Mouse (Mus musculus): ENCODE data around the gene Ntn3. TPM values are rescaled to one million over a fixed set of nuclear protein-coding genes. Genes with fewer than 3 reads are reported as not detected.

The Ntn3 gene
- polyA plus RNA-seq, 1 experiment from 2014 or later = 2.8 TPM

DNA sequence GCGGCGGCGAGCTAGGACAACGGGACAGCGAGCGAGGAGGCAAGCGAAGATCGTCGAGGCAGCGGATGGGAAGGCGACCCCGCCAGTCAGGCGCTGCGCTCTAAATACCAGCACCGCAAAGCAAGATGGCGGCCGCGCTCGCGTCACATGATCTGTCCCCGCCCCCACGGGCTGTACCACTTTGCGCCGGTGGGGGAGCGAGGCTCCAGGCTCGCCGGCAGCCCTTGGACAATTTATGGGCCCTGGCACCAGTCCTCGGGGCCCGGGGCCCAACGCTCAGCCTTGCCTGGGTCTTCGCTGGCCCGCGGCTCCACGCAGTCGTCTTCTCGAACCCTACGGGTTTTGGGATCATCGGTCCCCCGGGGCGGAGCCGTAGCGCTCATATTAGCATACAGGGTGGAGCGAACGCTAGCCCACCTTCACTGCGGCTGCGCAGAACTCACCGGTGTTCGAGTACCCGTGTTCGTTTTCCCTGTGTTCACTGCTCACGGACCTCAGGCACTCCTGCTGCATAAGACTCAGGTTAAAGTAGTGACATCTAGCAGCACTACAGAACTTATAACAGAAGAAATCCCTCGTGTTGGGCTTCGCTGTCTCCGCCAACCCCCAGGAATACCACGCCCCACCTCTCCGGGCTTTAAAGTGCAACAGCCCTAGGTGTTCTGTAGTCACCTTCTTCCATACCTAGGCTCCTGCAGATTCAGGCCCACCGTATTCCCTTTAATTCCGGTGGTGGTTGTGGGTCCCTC lies 39.8 kb downstream of the Ntn3 start, which contains the start of gene Atp6v0c:
Gene Atp6v0c (minus strand): TSS at position 386 of the 749 bp plus-strand sequence.
- peak; percentile 93 for DNase-seq (ENCODE audit: low spot score)
- Histone ChIP-seq H3K36me3 (ENCODE audit: control insufficient read depth, insufficient read depth, low read length) (0 out of 2 replicates have a peak, but pooled peaks cover 4% of the 10 kb centered on the region), H3K27ac (replicated peaks) (peak within 1 kb of the TSS; percentile 98), H3K27me3 (ENCODE audit: control insufficient read depth, insufficient read depth, low read length) (no peaks in the 10 kb centered on the region), H3K4me3 (ENCODE audit: low read depth, low read length) (peak within 1 kb of the TSS; percentile 74), H3K9ac (ENCODE audit: low read length) (peak within 1 kb of the TSS; percentile 96), H3K4me1 (replicated peaks; ENCODE audit: control insufficient read depth, insufficient read depth) (no peaks in the 10 kb centered on the region), H3K9me3 (ENCODE audit: control insufficient read depth, low read length) (no peaks in the 10 kb centered on the region), H3K4me2 (replicated peaks; ENCODE audit: low read depth) (peak within 1 kb of the TSS; percentile 87)
- ATAC-seq (ENCODE audit: low FRiP score, low TSS enrichment) = peak; percentile 91
- 0% methylated on average over 58 of the region's 58 CpGs for WGBS
- peak; percentile 41; the same call in 1 of the 2 replicates for TF ChIP-seq CTCF (IDR thresholded peaks at IDR 0.05; ENCODE audit: low read depth)
- TF ChIP-seq EP300 (optimal IDR thresholded peaks at IDR 0.05) = peak; percentile 78

GRCm38 (mm10) chr17:24168590-24169277 lies 40.6 kb downstream of the Ntn3 start:
- Histone ChIP-seq H3K4me3 (ENCODE audit: low read depth, low read length) (peak overlapping the region; percentile 74), H3K36me3 (ENCODE audit: control insufficient read depth, insufficient read depth, low read length) (0 out of 2 replicates have a peak, but pooled peaks cover 4% of the 10 kb centered on the region), H3K4me1 (replicated peaks; ENCODE audit: control insufficient read depth, insufficient read depth) (no peaks in the 10 kb centered on the region), H3K9ac (ENCODE audit: low read length) (peak overlapping the region; percentile 96), H3K4me2 (replicated peaks; ENCODE audit: low read depth) (peak overlapping the region; percentile 87), H3K27me3 (ENCODE audit: control insufficient read depth, insufficient read depth, low read length) (no peaks in the 10 kb centered on the region), H3K27ac (replicated peaks) (peak overlapping the region; percentile 98), H3K9me3 (ENCODE audit: control insufficient read depth, low read length) (no peaks in the 10 kb centered on the region)
- under 1% methylated on average over 41 of the region's 41 CpGs for WGBS
- no peak for TF ChIP-seq EP300 (optimal IDR thresholded peaks at IDR 0.05)
- no peak for TF ChIP-seq CTCF (IDR thresholded peaks at IDR 0.05; ENCODE audit: low read depth)
- peak; percentile 38 for ATAC-seq (ENCODE audit: low FRiP score, low TSS enrichment)
- peak; percentile 72 for DNase-seq (ENCODE audit: low spot score)

DNA sequence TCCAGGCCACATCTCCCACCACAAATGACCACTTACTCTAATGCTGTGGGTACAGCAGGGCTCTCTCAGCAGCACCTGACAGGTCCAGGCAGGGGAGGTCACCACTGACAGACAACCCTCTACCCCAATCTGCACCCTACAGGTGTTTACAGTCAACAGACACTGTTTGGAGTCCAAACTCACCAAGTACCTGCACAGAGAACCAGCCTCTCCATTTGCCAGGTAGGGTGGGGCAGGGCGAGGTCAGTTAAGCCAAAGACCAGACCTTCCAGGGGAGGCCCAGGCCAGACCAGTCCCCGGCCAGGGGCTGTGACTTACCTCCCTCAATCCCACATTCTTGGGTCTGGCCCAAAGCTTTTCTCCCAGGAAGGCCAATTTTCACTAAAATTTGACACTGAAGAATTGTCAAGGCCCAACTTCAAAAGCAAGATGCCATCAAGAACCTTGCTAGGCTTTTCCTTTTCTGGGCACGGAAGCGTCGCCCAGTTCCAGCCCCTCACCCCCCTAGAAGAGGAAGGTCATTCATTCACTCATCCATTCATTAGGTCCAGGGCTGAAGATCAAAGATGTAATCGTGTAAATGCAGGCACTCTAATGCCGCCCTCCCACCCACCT lies 41.3 kb downstream of the Ntn3 start:
- ATAC-seq (ENCODE audit: low FRiP score, low TSS enrichment) (no peak), DNase-seq (ENCODE audit: low spot score) (peak; percentile 40)
- H3K36me3 ChIP-seq (ENCODE audit: control insufficient read depth, insufficient read depth, low read length) = 0 out of 2 replicates have a peak, but pooled peaks cover 4% of the 10 kb centered on the region
- TF ChIP-seq CTCF (IDR thresholded peaks at IDR 0.05; ENCODE audit: low read depth) (no peak), EP300 (optimal IDR thresholded peaks at IDR 0.05) (no peak)
- no peaks in the 10 kb centered on the region; the same call in 1 of the 2 replicates for H3K4me1 ChIP-seq (replicated peaks; ENCODE audit: control insufficient read depth, insufficient read depth)
- H3K27ac ChIP-seq (replicated peaks) = peak overlapping the region; percentile 98
- H3K9me3 ChIP-seq (ENCODE audit: control insufficient read depth, low read length) = no peaks in the 10 kb centered on the region
- 39% methylated on average over 7 of the region's 7 CpGs for WGBS
- H3K4me2 ChIP-seq (replicated peaks; ENCODE audit: low read depth) = peak overlapping the region; percentile 87
- no peaks in the 10 kb centered on the region for H3K27me3 ChIP-seq (ENCODE audit: control insufficient read depth, insufficient read depth, low read length)
- H3K4me3 ChIP-seq (ENCODE audit: low read depth, low read length) = peak overlapping the region; percentile 74
- H3K9ac ChIP-seq (ENCODE audit: low read length) = peak overlapping the region; percentile 96

- Histone ChIP-seq H3K9me3 (ENCODE audit: control insufficient read depth, low read length) (no peaks in the 10 kb centered on the region), H3K4me3 (ENCODE audit: low read depth, low read length) (no peak overlapping the region), H3K4me2 (replicated peaks; ENCODE audit: low read depth) (no peak overlapping the region), H3K27ac (replicated peaks) (no peak overlapping the region), H3K9ac (ENCODE audit: low read length) (no peak overlapping the region), H3K4me1 (replicated peaks; ENCODE audit: control insufficient read depth, insufficient read depth) (no peaks in the 10 kb centered on the region; the same call in none of the 2 replicates), H3K36me3 (ENCODE audit: control insufficient read depth, insufficient read depth, low read length) (0 out of 2 replicates have a peak, but pooled peaks cover 4% of the 10 kb centered on the region), H3K27me3 (ENCODE audit: control insufficient read depth, insufficient read depth, low read length) (no peaks in the 10 kb centered on the region)
- DNase-seq (ENCODE audit: low spot score) (no peak), ATAC-seq (ENCODE audit: low FRiP score, low TSS enrichment) (no peak)
- WGBS = 75% methylated on average over 6 of the region's 6 CpGs
- TF ChIP-seq CTCF (IDR thresholded peaks at IDR 0.05; ENCODE audit: low read depth) = no peak
- TF ChIP-seq EP300 (optimal IDR thresholded peaks at IDR 0.05) = no peak
Measured at GRCm38 (mm10) chr17:24167120-24167519, 42.2 kb downstream of the Ntn3 start.

- Histone ChIP-seq H3K27ac (replicated peaks) (no peak overlapping the region; the same call in 1 of the 2 replicates), H3K4me2 (replicated peaks; ENCODE audit: low read depth) (no peak overlapping the region), H3K4me3 (ENCODE audit: low read depth, low read length) (no peak overlapping the region), H3K4me1 (replicated peaks; ENCODE audit: control insufficient read depth, insufficient read depth) (no peaks in the 10 kb centered on the region; the same call in none of the 2 replicates), H3K36me3 (ENCODE audit: control insufficient read depth, insufficient read depth, low read length) (0 out of 2 replicates have a peak, but pooled peaks cover 4% of the 10 kb centered on the region), H3K9me3 (ENCODE audit: control insufficient read depth, low read length) (no peaks in the 10 kb centered on the region), H3K9ac (ENCODE audit: low read length) (no peak overlapping the region), H3K27me3 (ENCODE audit: control insufficient read depth, insufficient read depth, low read length) (no peaks in the 10 kb centered on the region)
- TF ChIP-seq EP300 (optimal IDR thresholded peaks at IDR 0.05) = no peak
- peak; percentile 35 for TF ChIP-seq CTCF (IDR thresholded peaks at IDR 0.05; ENCODE audit: low read depth)
- 74% methylated on average over 11 of the region's 11 CpGs for WGBS
- DNase-seq (ENCODE audit: low spot score) (no peak), ATAC-seq (ENCODE audit: low FRiP score, low TSS enrichment) (no peak)
Measured at GRCm38 (mm10) chr17:24164566-24165259, 44.6 kb downstream of the Ntn3 start.
